Mouse (Mus musculus) megakaryocyte, embryonic 14.5 days (primary cell): ENCODE data around the gene Dennd5a.

Source experiments
- FLI1 ChIP-seq: IDR thresholded peaks from 2 replicates; pipeline ENCODE4 v1.6.1; 2012; ENCODE audit warnings: low read length, inconsistent platforms, mixed read lengths
- GATA1 ChIP-seq: IDR thresholded peaks from 3 replicates; pipeline ENCODE4 v1.6.1; 2012; ENCODE audit warnings: mixed read lengths, low read length, inconsistent platforms, borderline replicate concordance

DNA sequence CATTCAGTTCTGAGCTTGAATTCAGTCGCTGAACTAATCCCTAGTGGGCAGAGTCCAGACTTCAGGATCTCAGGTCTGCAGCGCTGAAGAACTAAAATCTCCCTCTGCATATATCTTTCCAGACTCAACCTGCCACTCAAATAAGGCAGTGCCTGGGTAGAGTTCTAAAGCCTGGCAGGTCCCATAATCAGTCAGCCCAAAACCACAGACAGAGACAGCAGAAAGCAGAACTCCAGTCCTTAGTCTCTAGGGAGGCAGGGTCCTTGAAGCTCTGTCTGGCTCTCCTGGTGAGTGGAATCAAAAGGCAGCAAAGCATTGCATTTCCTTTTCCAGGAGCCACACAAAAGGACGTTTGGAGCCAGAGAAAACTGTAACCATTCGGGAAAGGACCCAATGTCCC, 96.7 kb downstream of the Dennd5a start:
- no peak for TF ChIP-seq FLI1
- no peak for TF ChIP-seq GATA1
